Comparison of ENCODE assay signal across 17 mouse cellular contexts in the genomic region with DNA sequence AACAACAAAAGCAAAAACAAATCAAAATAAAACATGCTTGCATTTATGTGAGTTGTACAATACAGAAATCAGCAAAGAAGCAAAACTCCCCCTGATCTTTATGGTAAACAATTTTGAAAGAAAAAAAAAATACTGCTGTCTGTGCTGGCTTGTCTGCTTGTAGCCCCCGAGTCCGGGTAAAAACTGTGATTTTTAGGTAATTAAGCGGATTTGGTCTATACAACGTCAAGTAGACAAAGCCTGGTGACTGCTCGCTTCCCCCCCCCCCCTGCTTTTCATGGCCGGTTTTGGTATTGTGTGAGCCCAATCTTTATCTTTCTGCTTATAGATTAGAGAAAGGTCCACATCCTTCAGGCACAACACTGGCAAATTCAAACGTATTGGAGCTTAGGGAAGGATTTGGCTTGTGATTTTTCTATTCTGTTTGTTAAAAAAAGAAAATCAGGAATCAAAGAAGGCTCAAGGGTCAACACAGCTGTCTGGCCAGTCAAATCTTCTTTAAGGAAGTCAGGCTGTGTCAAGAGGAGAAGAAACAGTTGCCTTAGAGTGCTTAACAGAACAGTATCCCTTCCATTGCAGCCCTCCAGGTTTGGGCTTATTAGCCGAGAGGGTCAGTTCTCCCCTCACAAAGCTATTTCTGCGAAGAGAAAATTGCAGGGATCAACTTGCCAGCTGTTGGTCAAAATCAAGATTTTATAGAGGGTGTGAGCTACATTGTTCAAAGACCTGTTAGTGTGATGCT. TPM values are rescaled to one million over a fixed set of nuclear protein-coding genes. Genes with fewer than 3 reads are reported as not detected.
"Had no signal": no experiment of that assay in that cellular context is flagged by ENCODE, and none has a peak within 500 bp of the region (broad histone marks: within the 10 kb centered on the region; RNA-seq: fewer than 3 reads in every experiment).

No protein-coding gene starts in this region.

- H3K36me3 ChIP-seq: limb, embryonic 13.5 days; neural tube, embryonic 15.5 days had no signal

- H3K9me3 ChIP-seq: limb, embryonic 13.5 days; neural tube, embryonic 15.5 days had no signal

- H3K4me2 ChIP-seq: limb, embryonic 13.5 days; neural tube, embryonic 15.5 days had no signal

- H3K27ac ChIP-seq: kidney, postnatal 0 days; limb, embryonic 13.5 days; liver, embryonic 14.5 days; neural tube, embryonic 15.5 days; stomach, postnatal 0 days had no signal

- DNase-seq: kidney, adult 11 months; kidney, adult 9 months; kidney, postnatal 36 days; layer of hippocampus, adult 9-11 months; left cerebral cortex, postnatal 4 days; lung, adult 18-20 months; right cerebral cortex, adult 18-20 months; thymus, postnatal 4 days had no signal

- H3K9ac ChIP-seq: limb, embryonic 13.5 days; liver, embryonic 14.5 days; neural tube, embryonic 15.5 days had no signal

- H3K4me3 ChIP-seq: limb, embryonic 13.5 days; myocyte; neural tube, embryonic 15.5 days had no signal

RNA-seq across cellular contexts. Expression of a gene that starts 4.6 kb away (rescaled TPM):
- total RNA-seq: left cerebral cortex, postnatal 10 days; liver, adult 2 months had no signal
- polyA plus RNA-seq: liver, adult 2 months; lung, embryonic 16.5 days; myocyte; stomach, postnatal 0 days had no signal
